Mouse (Mus musculus) heart, embryonic 12.5 days (tissue): Measurements from ENCODE around the gene Kcnj1. TPM values are rescaled to one million over a fixed set of nuclear protein-coding genes. Genes with fewer than 3 reads are reported as not detected.

Experiments
- ATAC-seq: fragments of 200-750 bp; cut with Nextera tagmentation; 2 replicates; pipeline ENCODE4 v1.8.0; 2017; ENCODE audit warnings: moderate TSS enrichment, moderate library complexity; ENCODE audit not compliant: insufficient number of reproducible peaks, low FRiP score
- H3K27ac ChIP-seq: fragments of 300-500 bp; sonication (generic); 2 replicates; pipeline ENCODE4 v1.5.1; 2016; ENCODE audit warnings: mild to moderate bottlenecking, moderate library complexity; ENCODE audit not compliant: poor library complexity, severe bottlenecking
- H3K27me3 ChIP-seq: fragments of 300-500 bp; sonication (generic); replicated peaks from 2 replicates; pipeline ENCODE4 v1.6.1; 2016; ENCODE audit warnings: mild to moderate bottlenecking, moderate library complexity
- H3K36me3 ChIP-seq: fragments of 300-500 bp; sonication (generic); 2 replicates; pipeline ENCODE4 v1.6.1; 2016; ENCODE audit warnings: mild to moderate bottlenecking, moderate library complexity
- H3K4me1 ChIP-seq: fragments of 300-500 bp; sonication (generic); replicated peaks from 2 replicates; pipeline ENCODE4 v1.6.1; 2016; ENCODE audit warnings: mild to moderate bottlenecking
- H3K4me2 ChIP-seq: fragments of 300-500 bp; sonication (generic); 2 replicates; pipeline ENCODE4 v1.6.1; 2016; ENCODE audit warnings: mild to moderate bottlenecking, moderate library complexity
- H3K4me3 ChIP-seq: fragments of 300-500 bp; sonication (generic); 2 replicates; pipeline ENCODE4 v1.5.1; 2016; ENCODE audit warnings: mild to moderate bottlenecking
- H3K9ac ChIP-seq: fragments of 300-500 bp; sonication (generic); 2 replicates; pipeline ENCODE4 v1.6.1; 2016; ENCODE audit warnings: mild to moderate bottlenecking, moderate library complexity
- H3K9me3 ChIP-seq: fragments of 300-500 bp; sonication (generic); replicated peaks from 2 replicates; pipeline ENCODE4 v1.6.1; 2016; ENCODE audit warnings: mild to moderate bottlenecking, moderate library complexity
- WGBS: fragments of 180-500 bp; shearing (Covaris S2); methylation state at CpG from one replicate; pipeline ENCODE4 v1.1.7; 2016; 5-methylcytosine and 5-hydroxymethylcytosine counted together
- polyA plus RNA-seq: library from polyadenylated mRNA; unstranded; fragments of >200 nt; fragmentation: Nextera tagmentation; extraction: Ambion mirVana; gene quantifications from 2 replicates; pipeline ENCODE4 v1.2.1, GENCODE M21; 2016

The Kcnj1 gene
- polyA plus RNA-seq, 1 experiment from 2014 or later, result not detected

- Histone ChIP-seq H3K4me3 (no peak overlapping the region), H3K4me1 (0 out of 2 replicates have a peak, but pooled peaks cover 22% of the 10 kb centered on the region), H3K36me3 (0 out of 2 replicates have a peak, but pooled peaks cover 5% of the 10 kb centered on the region), H3K27ac (no peak overlapping the region), H3K9me3 (no peaks in the 10 kb centered on the region), H3K27me3 (0 out of 2 replicates have a peak, but pooled peaks cover 7% of the 10 kb centered on the region), H3K9ac (no peak overlapping the region), H3K4me2 (no peak overlapping the region)
- 63% methylated on average over 1 of the region's 1 CpGs for WGBS
- ATAC-seq, result no peak
Measured at GRCm38 (mm10) chr9:32414956-32415355, 42.7 kb downstream of the Kcnj1 start.

DNA sequence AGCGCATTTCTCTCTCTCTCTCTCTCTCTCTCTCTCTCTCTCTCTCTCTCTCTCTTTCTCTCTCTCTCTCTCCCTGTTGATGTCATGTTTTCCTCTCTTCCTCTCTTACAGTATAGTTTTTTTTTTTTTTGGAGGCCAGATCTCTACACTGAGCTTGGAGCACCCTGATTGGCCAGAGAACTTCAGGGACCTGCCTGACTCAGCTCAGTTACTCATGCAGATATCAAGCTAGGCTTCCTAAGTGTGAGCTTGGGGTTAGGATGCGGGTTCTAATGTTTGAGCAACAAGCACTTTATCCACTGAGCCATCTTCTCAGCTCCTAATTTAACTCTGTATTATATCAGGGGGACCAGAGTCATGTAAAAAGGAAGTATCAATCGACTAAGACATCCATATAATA lies 43.7 kb downstream of the Kcnj1 start:
- H3K36me3 ChIP-seq, result 0 out of 2 replicates have a peak, but pooled peaks cover 6% of the 10 kb centered on the region
- no peaks in the 10 kb centered on the region for H3K27me3 ChIP-seq
- H3K4me3 ChIP-seq, result no peak overlapping the region
- no peaks in the 10 kb centered on the region for H3K9me3 ChIP-seq
- H3K4me1 ChIP-seq, result 0 out of 2 replicates have a peak, but pooled peaks cover 22% of the 10 kb centered on the region
- H3K4me2 ChIP-seq, result no peak overlapping the region
- ATAC-seq, result no peak
- WGBS, result 84% methylated on average over 3 of the region's 3 CpGs
- H3K9ac ChIP-seq, result no peak overlapping the region
- H3K27ac ChIP-seq, result no peak overlapping the region

- no peaks in the 10 kb centered on the region for H3K27me3 ChIP-seq
- peaks cover 14% of the 10 kb centered on the region; the same call in 1 of the 2 replicates for H3K36me3 ChIP-seq
- ATAC-seq, result 0 out of 2 replicates have a peak, but pooled peaks have one; percentile 33
- no peak overlapping the region for H3K9ac ChIP-seq
- no peaks in the 10 kb centered on the region for H3K9me3 ChIP-seq
- H3K27ac ChIP-seq, result no peak overlapping the region
- H3K4me2 ChIP-seq, result peak overlapping the region; percentile 17; the same call in 1 of the 2 replicates
- H3K4me1 ChIP-seq, result 0 out of 2 replicates have a peak, but pooled peaks cover 18% of the 10 kb centered on the region
- no peak overlapping the region for H3K4me3 ChIP-seq
- 41% methylated on average over 8 of the region's 8 CpGs for WGBS
Measured at GRCm38 (mm10) chr9:32417466-32418116, 45.3 kb downstream of the Kcnj1 start.

- Histone ChIP-seq H3K4me1 (0 out of 2 replicates have a peak, but pooled peaks cover 8% of the 10 kb centered on the region), H3K36me3 (peaks cover 32% of the 10 kb centered on the region)
- ATAC-seq, result no peak
Measured at GRCm38 (mm10) chr9:32420711-32421110, 48.4 kb downstream of the Kcnj1 start.

DNA sequence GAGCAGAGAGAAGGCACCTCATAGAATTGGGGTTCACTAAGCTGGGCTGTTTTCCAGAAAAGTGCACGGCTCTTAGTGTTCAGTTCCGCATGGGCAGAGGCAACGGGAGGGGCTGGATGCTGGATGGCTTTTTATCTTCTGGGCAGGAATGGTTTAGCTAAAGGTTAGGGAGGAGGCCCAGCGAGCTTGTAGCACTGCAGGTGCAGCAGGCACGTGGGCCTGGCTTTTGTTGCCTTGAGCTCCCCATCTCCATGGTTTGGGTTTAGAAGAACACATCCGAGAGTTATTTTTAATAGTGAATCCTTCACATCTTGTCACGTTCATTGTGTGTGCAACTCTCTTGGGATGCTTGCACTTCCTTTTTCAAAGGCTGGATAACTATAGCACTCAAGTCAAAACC lies 53.0 kb downstream of the Kcnj1 start:
- no peak for ATAC-seq
- Histone ChIP-seq H3K27ac (no peak overlapping the region), H3K4me1 (no peaks in the 10 kb centered on the region), H3K27me3 (no peaks in the 10 kb centered on the region), H3K9me3 (no peaks in the 10 kb centered on the region), H3K4me3 (no peak overlapping the region), H3K36me3 (peaks cover 34% of the 10 kb centered on the region), H3K9ac (no peak overlapping the region), H3K4me2 (no peak overlapping the region)
- 83% methylated on average over 7 of the region's 7 CpGs for WGBS

More at GRCm38 (mm10) chr9:32420711-32421110, 48.4 kb downstream of the Kcnj1 start:
- H3K4me2 ChIP-seq, result no peak overlapping the region
- H3K27ac ChIP-seq, result no peak overlapping the region
- no peak overlapping the region for H3K9ac ChIP-seq
- no peaks in the 10 kb centered on the region for H3K27me3 ChIP-seq
- H3K4me3 ChIP-seq, result no peak overlapping the region
- H3K9me3 ChIP-seq, result no peaks in the 10 kb centered on the region

- Histone ChIP-seq H3K36me3 (peaks cover 10% of the 10 kb centered on the region), H3K4me1 (no peaks in the 10 kb centered on the region), H3K27ac (no peak overlapping the region), H3K4me2 (no peak overlapping the region), H3K4me3 (no peak overlapping the region), H3K27me3 (no peaks in the 10 kb centered on the region), H3K9me3 (no peaks in the 10 kb centered on the region), H3K9ac (no peak overlapping the region)
- WGBS, result 77% methylated on average over 3 of the region's 3 CpGs
- ATAC-seq, result no peak
Measured at GRCm38 (mm10) chr9:32431061-32431460, 58.8 kb downstream of the Kcnj1 start.

- WGBS, result 71% methylated on average over 19 of the region's 19 CpGs
- H3K27ac ChIP-seq, result no peak overlapping the region
- no peak for ATAC-seq
Measured at GRCm38 (mm10) chr9:32434241-32435213, 62.2 kb downstream of the Kcnj1 start.

GRCm38 (mm10) chr9:32443115-32443514 lies 70.8 kb downstream of the Kcnj1 start:
- 62% methylated on average over 3 of the region's 3 CpGs for WGBS
- no peak for ATAC-seq
- Histone ChIP-seq H3K27me3 (no peaks in the 10 kb centered on the region), H3K4me2 (no peak overlapping the region), H3K27ac (peak overlapping the region; percentile 75), H3K36me3 (peaks cover 4% of the 10 kb centered on the region; the same call in 1 of the 2 replicates), H3K9me3 (no peaks in the 10 kb centered on the region), H3K9ac (no peak overlapping the region), H3K4me1 (peaks cover 17% of the 10 kb centered on the region), H3K4me3 (no peak overlapping the region)

More at GRCm38 (mm10) chr9:32434241-32435213, 62.2 kb downstream of the Kcnj1 start:
- Histone ChIP-seq H3K9me3 (no peaks in the 10 kb centered on the region), H3K36me3 (peaks cover 6% of the 10 kb centered on the region; the same call in 1 of the 2 replicates), H3K4me2 (no peak overlapping the region), H3K9ac (no peak overlapping the region), H3K4me3 (no peak overlapping the region), H3K4me1 (no peaks in the 10 kb centered on the region), H3K27me3 (no peaks in the 10 kb centered on the region)

GRCm38 (mm10) chr9:32443817-32444216 lies 71.5 kb downstream of the Kcnj1 start:
- Histone ChIP-seq H3K9ac (no peak overlapping the region), H3K9me3 (no peaks in the 10 kb centered on the region), H3K4me3 (no peak overlapping the region), H3K4me2 (no peak overlapping the region), H3K36me3 (peaks cover 5% of the 10 kb centered on the region; the same call in 1 of the 2 replicates), H3K27ac (peak overlapping the region; percentile 75), H3K27me3 (no peaks in the 10 kb centered on the region), H3K4me1 (peaks cover 17% of the 10 kb centered on the region)
- peak; percentile 51; the same call in 1 of the 2 replicates for ATAC-seq
- 43% methylated on average over 6 of the region's 6 CpGs for WGBS

DNA sequence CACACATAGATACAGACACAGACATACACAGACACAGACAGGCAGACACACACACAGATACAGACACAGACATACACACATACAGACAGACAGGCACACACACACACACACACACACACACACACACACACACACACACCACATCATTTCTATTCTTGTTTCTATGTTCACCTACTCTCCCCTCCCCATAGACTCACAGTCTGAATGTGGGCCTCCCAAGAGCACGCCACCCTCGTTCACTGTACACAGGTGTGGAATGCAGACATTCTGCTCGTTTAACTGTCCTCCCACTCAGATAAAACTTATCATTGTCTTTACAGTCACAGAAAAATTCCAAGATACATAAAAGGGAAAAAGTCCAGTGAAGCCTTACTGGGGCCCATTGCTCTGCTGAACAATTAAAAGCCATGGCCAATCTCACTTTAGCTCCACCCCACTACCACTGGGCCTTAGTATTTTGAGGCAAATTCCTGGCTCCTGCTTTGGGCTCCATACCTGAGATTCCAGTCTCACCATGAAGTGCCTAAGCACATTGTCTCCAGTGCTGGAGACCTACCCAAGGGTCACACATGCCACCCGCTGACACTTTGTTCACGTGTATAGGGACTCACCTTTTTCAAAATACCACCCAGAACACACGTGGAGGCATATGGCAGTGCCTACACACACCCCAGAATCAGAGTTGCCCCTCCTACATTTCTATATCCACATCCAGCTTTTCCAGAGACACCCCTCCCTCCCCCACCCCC lies 72.3 kb downstream of the Kcnj1 start:
- Histone ChIP-seq H3K27me3 (no peaks in the 10 kb centered on the region), H3K9me3 (no peaks in the 10 kb centered on the region), H3K9ac (no peak overlapping the region), H3K4me1 (peaks cover 17% of the 10 kb centered on the region), H3K4me3 (no peak overlapping the region), H3K27ac (peak overlapping the region; percentile 78), H3K36me3 (peaks cover 11% of the 10 kb centered on the region; the same call in 1 of the 2 replicates), H3K4me2 (no peak overlapping the region)
- 54% methylated on average over 6 of the region's 6 CpGs for WGBS
- ATAC-seq, result no peak
